Mouse (Mus musculus): ENCODE results near the gene Robo2.

- TF ChIP-seq CTCF (conservative IDR thresholded peaks at IDR 0.05; ENCODE audit: low read length) (no peak), NANOG (IDR thresholded peaks at IDR 0.05; ENCODE audit: borderline replicate concordance, low read length) (no peak), POU5F1 (IDR thresholded peaks at IDR 0.05; ENCODE audit: borderline replicate concordance, low read length) (no peak)
Measured at GRCm38 (mm10) chr16:74276855-74277573, 134.6 kb downstream of the Robo2 start.

All from E14TG2a.4 (cell line).